Comparison of ENCODE assay signal across 16 mouse cellular contexts in the genomic region with DNA sequence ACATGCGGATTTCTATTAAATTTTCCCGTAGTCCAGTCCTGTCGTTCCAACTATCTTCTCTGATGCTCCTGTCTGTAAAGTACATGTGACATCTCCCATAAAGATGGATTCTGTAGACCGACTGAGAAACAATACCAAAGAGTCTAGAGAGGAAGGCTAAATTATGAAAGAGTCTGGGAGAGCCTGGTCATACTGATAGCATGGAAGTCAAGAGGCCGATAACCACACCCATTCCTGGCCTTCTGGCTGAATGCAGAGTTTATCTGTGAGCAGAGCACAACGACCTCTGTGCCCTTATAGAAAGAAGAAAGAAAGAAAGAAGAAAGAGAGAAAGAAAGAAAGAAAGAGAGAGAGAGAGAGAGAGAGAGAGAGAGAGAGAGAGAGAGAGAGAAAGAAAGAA.
"Had no signal": no experiment of that assay in that cellular context is flagged by ENCODE, and none has a peak within 500 bp of the region (broad histone marks: within the 10 kb centered on the region; RNA-seq: fewer than 3 reads in every experiment).

No protein-coding gene starts in this region.

- H3K9ac ChIP-seq: neural tube, embryonic 13.5 days; neural tube, embryonic 15.5 days; stomach, embryonic 15.5 days had no signal

- H3K4me2 ChIP-seq: neural tube, embryonic 13.5 days; neural tube, embryonic 15.5 days; stomach, embryonic 15.5 days had no signal

- DNase-seq: retina, postnatal 1 day; right cerebral cortex, adult 18-20 months; right cerebral cortex, postnatal 14 days; right cerebral cortex, postnatal 25 days; right cerebral cortex, postnatal 4 days; spleen, adult 18-20 months; thymus, adult 18-20 months; thymus, adult 2 months; thymus, postnatal 14 days; thymus, postnatal 25 days; thymus, postnatal 36 days; thymus, postnatal 4 days had no signal

- H3K4me1 ChIP-seq: neural tube, embryonic 13.5 days; neural tube, embryonic 15.5 days; stomach, embryonic 15.5 days had no signal

- H3K36me3 ChIP-seq: neural tube, embryonic 13.5 days; neural tube, embryonic 15.5 days; stomach, embryonic 15.5 days had no signal

- H3K4me3 ChIP-seq: neural tube, embryonic 13.5 days; neural tube, embryonic 15.5 days; stomach, embryonic 15.5 days had no signal

- H3K27me3 ChIP-seq: neural tube, embryonic 13.5 days; neural tube, embryonic 15.5 days; stomach, embryonic 15.5 days had no signal

- H3K27ac ChIP-seq: neural tube, embryonic 13.5 days; neural tube, embryonic 15.5 days; stomach, embryonic 15.5 days; stomach, postnatal 0 days had no signal

- H3K9me3 ChIP-seq: neural tube, embryonic 13.5 days; neural tube, embryonic 15.5 days; stomach, embryonic 15.5 days had no signal
